In the genomic region with DNA sequence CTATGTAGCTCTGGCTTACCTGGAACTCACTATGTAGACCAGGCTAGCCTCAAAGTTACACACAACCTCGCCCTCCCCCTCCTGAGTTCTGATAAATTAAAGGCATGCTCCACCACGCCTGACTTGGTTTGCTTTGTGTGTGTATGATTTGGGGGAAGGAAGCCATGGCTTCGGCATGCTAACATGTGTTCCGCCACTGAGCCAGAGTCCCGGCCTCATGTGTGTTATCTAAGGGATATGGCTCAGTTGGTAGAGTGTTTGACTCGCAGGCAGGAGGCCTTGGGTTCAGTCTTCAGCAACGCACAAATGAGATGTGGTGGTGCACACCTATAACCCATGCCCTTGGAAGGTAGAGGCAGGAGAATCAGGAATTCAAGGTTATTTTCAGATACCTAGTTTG, we compare ENCODE assay signal across 42 mouse cellular contexts. TPM values are rescaled to one million over a fixed set of nuclear protein-coding genes. Genes with fewer than 3 reads are reported as not detected.
"Had no signal": no experiment of that assay in that cellular context is flagged by ENCODE, and none has a peak within 500 bp of the region (broad histone marks: within the 10 kb centered on the region; RNA-seq: fewer than 3 reads in every experiment).

No protein-coding gene starts in this region.

- H3K27me3 ChIP-seq: heart, embryonic 12.5 days; heart, embryonic 13.5 days; heart, embryonic 15.5 days; hindbrain, embryonic 12.5 days; hindbrain, embryonic 13.5 days; hindbrain, embryonic 15.5 days; intestine, embryonic 15.5 days; kidney, embryonic 15.5 days had no signal

- H3K27ac ChIP-seq: heart, adult 2 months; heart, embryonic 13.5 days; heart, embryonic 15.5 days; hindbrain, embryonic 10.5 days; hindbrain, embryonic 12.5 days; hindbrain, embryonic 13.5 days; hindbrain, embryonic 14.5 days; hindbrain, embryonic 15.5 days; hindbrain, postnatal 0 days; intestine, embryonic 15.5 days; kidney, postnatal 0 days; layer of hippocampus, adult 2 months had no signal

- H3K4me3 ChIP-seq: heart, adult 2 months; hindbrain, embryonic 12.5 days; hindbrain, embryonic 13.5 days; hindbrain, embryonic 15.5 days; intestine, embryonic 15.5 days; layer of hippocampus, adult 2 months had no signal

- DNase-seq: heart, adult 2 months; heart, postnatal 10 days; heart, postnatal 14 days; heart, postnatal 36 days; heart, postnatal 4 days; kidney, adult 11 months; kidney, adult 18-20 months; kidney, adult 2 months; kidney, adult 8-10 months; kidney, adult 9 months; kidney, postnatal 10 days; kidney, postnatal 14 days; kidney, postnatal 25 days; kidney, postnatal 36 days; kidney, postnatal 4 days; layer of hippocampus, adult 9-11 months; layer of hippocampus, postnatal 36 days had no signal

- H3K9ac ChIP-seq: heart, embryonic 12.5 days; hindbrain, embryonic 12.5 days; hindbrain, embryonic 13.5 days; hindbrain, embryonic 14.5 days; hindbrain, embryonic 15.5 days; intestine, embryonic 15.5 days; kidney, embryonic 15.5 days had no signal

- H3K9me3 ChIP-seq: heart, embryonic 13.5 days; heart, embryonic 15.5 days; hindbrain, embryonic 10.5 days; hindbrain, embryonic 12.5 days; hindbrain, embryonic 13.5 days; hindbrain, embryonic 15.5 days; intestine, embryonic 15.5 days; kidney, embryonic 15.5 days had no signal

- H3K4me1 ChIP-seq: hindbrain, embryonic 12.5 days; hindbrain, embryonic 13.5 days; hindbrain, embryonic 15.5 days had no signal

- ATAC-seq: hindbrain, embryonic 16.5 days; hindbrain, postnatal 0 days; inflammation-experienced regulatory T-cells, adult 6 months; intestine, embryonic 16.5 days; intestine, postnatal 0 days had no signal

- H3K4me2 ChIP-seq: hindbrain, embryonic 13.5 days; hindbrain, embryonic 14.5 days; hindbrain, embryonic 15.5 days had no signal

RNA-seq across cellular contexts. Expression of gene Grrp1, which starts 18.1 kb away (rescaled TPM):
- polyA plus RNA-seq: inflammation-experienced regulatory T-cells, adult 6 months had no signal

RNA-seq across cellular contexts. Expression of gene Gm30191, which starts 25.2 kb away (rescaled TPM):
- polyA plus RNA-seq: heart, adult 2 months; heart, embryonic 11.5 days; heart, embryonic 12.5 days; heart, embryonic 13.5 days; heart, embryonic 14.5 days; heart, embryonic 15.5 days; heart, embryonic 16.5 days; heart, postnatal 0 days; hindbrain, embryonic 10.5 days; inflammation-experienced regulatory T-cells, adult 6 months; intestine, embryonic 14.5 days; intestine, embryonic 15.5 days; intestine, embryonic 16.5 days; intestine, postnatal 0 days; kidney, embryonic 14.5 days; kidney, embryonic 15.5 days; kidney, embryonic 16.5 days; kidney, postnatal 0 days; large intestine, adult 2 months had no signal

RNA-seq across cellular contexts. Expression of gene E130218I03Rik, which starts 28.5 kb away (rescaled TPM):
- polyA plus RNA-seq: heart, adult 2 months; heart, embryonic 14.5 days; heart, embryonic 16.5 days; kidney, adult 2 months; large intestine, adult 2 months had no signal
